Mouse (Mus musculus) testis, adult 2 months (tissue): ENCODE measurements around the gene Myo1d. TPM values are rescaled to one million over a fixed set of nuclear protein-coding genes. Genes with fewer than 3 reads are reported as not detected.

Source experiments
- H3K27ac ChIP-seq: fragments of 200-500 bp; 2 replicates; pipeline ENCODE4 v1.5.1; 2012; ENCODE audit warnings: low read depth, low read length; ENCODE audit not compliant: control insufficient read depth, insufficient read depth
- H3K27me3 ChIP-seq: fragments of 200-500 bp; 2 replicates; pipeline ENCODE4 v1.6.1; 2012; ENCODE audit warnings: mild to moderate bottlenecking, low read length, moderate library complexity; ENCODE audit not compliant: control insufficient read depth, insufficient read depth
- H3K36me3 ChIP-seq: fragments of 200-500 bp; 2 replicates; pipeline ENCODE4 v1.6.1; 2012; ENCODE audit warnings: mild to moderate bottlenecking, low read length; ENCODE audit not compliant: control insufficient read depth, insufficient read depth
- H3K4me1 ChIP-seq: fragments of 200-500 bp; 2 replicates; pipeline ENCODE4 v1.6.1; 2012; ENCODE audit warnings: low read length; ENCODE audit not compliant: control insufficient read depth, insufficient read depth
- H3K4me3 ChIP-seq: fragments of 200-500 bp; 2 replicates; pipeline ENCODE4 v1.5.1; 2012; ENCODE audit warnings: low read depth, mild to moderate bottlenecking, low read length, moderate library complexity, mixed read lengths; ENCODE audit not compliant: control insufficient read depth
- CTCF ChIP-seq: fragments of 200-500 bp; IDR thresholded peaks from 2 replicates; pipeline ENCODE4 v1.5.1; 2012; ENCODE audit warnings: low read depth, mild to moderate bottlenecking, inconsistent platforms, low read length, moderate library complexity; ENCODE audit not compliant: control insufficient read depth, insufficient read depth, insufficient replicate concordance
- POLR2A ChIP-seq: fragments of 200-500 bp; IDR thresholded peaks from 2 replicates; pipeline ENCODE4 v1.6.1; 2012; ENCODE audit warnings: low read depth, mild to moderate bottlenecking, inconsistent platforms, low read length, moderate library complexity; ENCODE audit not compliant: control insufficient read depth
- polyA plus RNA-seq: library from polyadenylated mRNA; depleted of rRNA; stranded (reverse); fragments of >200 nt; gene quantifications from 2 replicates; pipeline ENCODE4 v1.2.3, GENCODE M21; 2012

Gene Myo1d
- polyA plus RNA-seq, 1 experiment: 4.6 TPM

DNA sequence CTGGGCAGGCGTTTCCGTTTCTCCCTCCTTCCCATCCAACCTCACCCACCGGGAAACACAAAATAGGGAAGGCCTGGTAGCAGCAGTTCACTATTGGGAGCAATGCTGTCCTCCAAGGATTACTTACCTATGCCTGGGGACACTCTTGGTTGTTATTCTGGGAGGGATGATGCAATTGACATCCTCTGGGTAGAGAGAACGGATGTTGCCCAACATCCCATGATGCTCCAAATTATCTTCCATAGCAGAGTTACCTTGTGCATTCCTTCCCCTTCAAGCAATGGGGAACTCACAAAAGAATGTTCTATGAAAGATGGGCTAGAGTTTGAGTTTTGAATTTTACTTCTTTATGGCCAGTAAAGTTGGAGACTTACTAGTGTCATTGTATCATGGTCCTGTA lies 13.6 kb upstream of the Myo1d start:
- TF ChIP-seq POLR2A (no peak), CTCF (no peak)
- H3K4me1 ChIP-seq: no peaks in the 10 kb centered on the region
- H3K27ac ChIP-seq: no peak overlapping the region
- no peak overlapping the region for H3K4me3 ChIP-seq
- no peaks in the 10 kb centered on the region for H3K27me3 ChIP-seq
- H3K36me3 ChIP-seq: no peaks in the 10 kb centered on the region

DNA sequence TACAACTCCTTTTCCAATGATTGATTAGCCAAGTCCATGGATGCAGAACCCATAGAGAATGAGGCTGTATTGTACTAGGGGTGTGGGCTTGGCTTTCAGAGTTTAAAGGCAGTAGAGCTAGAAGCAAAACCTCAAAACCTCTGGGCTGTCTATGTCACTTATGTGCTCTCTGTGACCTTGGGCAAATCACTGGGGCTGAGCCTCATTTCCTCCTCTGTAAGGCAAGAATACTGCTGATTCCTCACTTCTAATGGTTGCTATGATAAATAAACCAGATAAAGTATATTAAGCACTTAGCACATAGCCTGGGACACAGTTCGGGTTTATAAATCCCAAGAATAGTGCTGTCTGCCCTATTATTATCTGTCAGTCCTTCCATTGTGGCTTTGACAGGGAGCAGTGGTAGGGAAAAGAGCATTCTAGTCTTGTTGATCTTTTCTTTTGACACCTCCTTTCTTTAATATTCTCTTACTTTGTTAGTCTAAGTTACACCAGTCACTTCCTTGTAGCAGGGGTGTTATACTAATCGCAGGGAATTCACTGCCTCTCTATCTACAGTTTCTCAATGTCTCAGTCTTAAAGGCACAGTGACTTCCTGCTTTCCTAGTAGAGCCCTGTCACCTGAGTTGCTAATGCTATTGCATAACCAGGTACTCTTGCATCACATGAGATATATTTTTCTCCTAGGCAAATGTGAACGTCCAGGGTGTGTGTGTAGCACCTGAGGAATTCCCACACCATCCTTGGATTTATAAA lies 12.0 kb upstream of the Myo1d start:
- no peak for TF ChIP-seq POLR2A
- no peak for TF ChIP-seq CTCF
- no peak overlapping the region for H3K4me3 ChIP-seq

GRCm38 (mm10) chr11:80790413-80790812 lies 10.6 kb upstream of the Myo1d start:
- H3K36me3 ChIP-seq: no peaks in the 10 kb centered on the region

More for the DNA sequence above, 12.0 kb upstream of the Myo1d start:
- H3K36me3 ChIP-seq: no peaks in the 10 kb centered on the region
- H3K27me3 ChIP-seq: no peaks in the 10 kb centered on the region
- H3K27ac ChIP-seq: no peak overlapping the region
- no peaks in the 10 kb centered on the region for H3K4me1 ChIP-seq

GRCm38 (mm10) chr11:80789647-80790240 lies 9.9 kb upstream of the Myo1d start:
- Histone ChIP-seq H3K4me1 (no peaks in the 10 kb centered on the region), H3K27ac (no peak overlapping the region), H3K36me3 (no peaks in the 10 kb centered on the region), H3K4me3 (no peak overlapping the region), H3K27me3 (no peaks in the 10 kb centered on the region)
- TF ChIP-seq CTCF: no peak

More at GRCm38 (mm10) chr11:80790413-80790812, 10.6 kb upstream of the Myo1d start:
- Histone ChIP-seq H3K27me3 (no peaks in the 10 kb centered on the region), H3K4me1 (no peaks in the 10 kb centered on the region), H3K4me3 (no peak overlapping the region), H3K27ac (no peak overlapping the region)
- no peak for TF ChIP-seq POLR2A
- no peak for TF ChIP-seq CTCF

DNA sequence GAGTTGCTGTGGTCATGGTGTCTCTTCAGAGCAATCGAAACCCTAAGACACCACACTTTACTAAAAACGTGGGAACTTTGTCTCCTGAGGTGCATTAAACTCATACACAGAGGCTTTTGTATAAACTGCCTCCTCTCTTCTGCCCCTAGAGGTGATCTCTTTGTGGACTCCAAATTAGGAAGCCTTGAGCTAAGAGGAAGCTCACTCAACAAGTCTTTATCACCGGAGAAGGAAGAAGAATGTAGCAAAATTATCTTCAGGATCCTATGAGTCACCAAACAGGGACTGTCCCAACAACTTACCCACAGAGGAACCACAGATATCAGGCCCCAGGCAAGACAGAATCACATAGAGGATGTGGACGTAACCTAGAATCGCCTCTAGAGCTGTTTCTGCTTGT lies 5.8 kb upstream of the Myo1d start:
- H3K4me1 ChIP-seq: no peaks in the 10 kb centered on the region
- H3K27ac ChIP-seq: no peak overlapping the region
- no peaks in the 10 kb centered on the region for H3K36me3 ChIP-seq
- H3K27me3 ChIP-seq: no peaks in the 10 kb centered on the region
- no peak overlapping the region for H3K4me3 ChIP-seq
- TF ChIP-seq POLR2A (no peak), CTCF (no peak)

DNA sequence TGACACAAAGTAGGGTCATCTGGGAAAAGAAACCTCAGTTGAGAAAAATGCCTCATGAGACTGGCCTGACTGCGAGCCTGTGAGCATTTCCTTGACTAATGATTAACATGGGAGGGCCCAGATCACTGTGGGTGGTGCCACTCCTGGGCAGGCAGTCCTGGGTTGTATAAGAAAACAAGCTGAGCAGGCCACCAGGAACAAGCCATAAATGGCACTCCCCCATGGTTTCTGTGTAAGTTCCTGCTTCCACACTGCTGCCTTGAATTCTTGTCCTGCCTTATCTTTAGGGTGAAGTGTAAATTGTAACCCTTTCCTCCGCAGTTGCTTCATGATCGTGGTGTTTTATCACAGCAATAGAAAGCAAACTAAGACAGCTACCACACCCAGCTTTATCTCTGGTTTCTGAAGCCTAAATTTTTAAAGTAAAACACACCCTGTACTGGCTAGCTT lies 4.5 kb upstream of the Myo1d start:
- Histone ChIP-seq H3K27ac (no peak overlapping the region), H3K4me1 (no peaks in the 10 kb centered on the region; the same call in 1 of the 2 replicates), H3K27me3 (no peaks in the 10 kb centered on the region), H3K4me3 (no peak overlapping the region), H3K36me3 (no peaks in the 10 kb centered on the region)
- TF ChIP-seq CTCF (no peak), POLR2A (no peak)

DNA sequence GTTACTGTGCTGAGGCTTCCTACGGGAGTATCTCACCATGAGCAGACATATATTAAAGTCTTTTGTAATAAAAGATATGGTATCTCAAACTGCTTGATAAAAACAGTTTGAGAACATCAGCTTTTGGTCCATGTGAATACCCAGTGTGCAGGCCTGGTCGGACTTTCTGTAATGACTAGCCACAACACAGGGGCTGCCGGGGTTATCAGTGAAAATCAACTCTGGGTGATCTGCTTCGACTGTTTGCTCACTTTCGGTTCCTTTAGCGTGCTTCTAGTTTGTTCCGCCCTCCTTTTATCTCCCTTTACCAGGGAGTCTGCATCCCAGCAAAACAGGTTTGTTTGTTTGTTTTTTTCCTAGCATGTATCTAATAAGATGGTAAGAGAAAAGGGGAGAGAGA lies 3.6 kb upstream of the Myo1d start:
- H3K4me1 ChIP-seq: no peaks in the 10 kb centered on the region; the same call in 1 of the 2 replicates
- H3K27ac ChIP-seq: no peak overlapping the region
- no peaks in the 10 kb centered on the region for H3K36me3 ChIP-seq
- H3K4me3 ChIP-seq: no peak overlapping the region
- TF ChIP-seq POLR2A (no peak), CTCF (no peak)
- H3K27me3 ChIP-seq: no peaks in the 10 kb centered on the region
